Mouse (Mus musculus) intestine, embryonic 14.5 days (tissue): Measurements from ENCODE around the gene Ttbk2. TPM values are rescaled to one million over a fixed set of nuclear protein-coding genes. Genes with fewer than 3 reads are reported as not detected.

ENCODE experiments used
- ATAC-seq: fragments of 200-750 bp; cut with Nextera tagmentation; replicated peaks from 2 replicates; pipeline ENCODE4 v1.8.0; 2017; ENCODE audit warnings: low read depth, moderate number of reproducible peaks, moderate TSS enrichment, moderate library complexity; ENCODE audit not compliant: low FRiP score, low TSS enrichment
- DNase-seq: peaks from one replicate; pipeline ENCODE4 v3.0.0-alpha.2; 2018; ENCODE audit warnings: low spot score
- H3K27ac ChIP-seq: fragments of 300-500 bp; sonication (generic); 2 replicates; pipeline ENCODE4 v1.5.1; 2014; ENCODE audit warnings: low read depth, mild to moderate bottlenecking, control low read depth
- H3K27me3 ChIP-seq: fragments of 300-500 bp; sonication (generic); replicated peaks from 2 replicates; pipeline ENCODE4 v1.6.1; 2014; ENCODE audit warnings: low read length, control low read depth; ENCODE audit not compliant: control insufficient read depth, insufficient read depth
- H3K36me3 ChIP-seq: fragments of 300-500 bp; sonication (generic); 2 replicates; pipeline ENCODE4 v1.6.1; 2014; ENCODE audit warnings: low read length, control low read depth; ENCODE audit not compliant: control insufficient read depth, insufficient read depth
- H3K4me1 ChIP-seq: fragments of 300-500 bp; sonication (generic); replicated peaks from 2 replicates; pipeline ENCODE4 v1.6.1; 2014; ENCODE audit warnings: low read length, control low read depth, mixed read lengths; ENCODE audit not compliant: control insufficient read depth, insufficient read depth
- H3K4me2 ChIP-seq: fragments of 300-500 bp; sonication (generic); 2 replicates; pipeline ENCODE4 v1.6.1; 2014; ENCODE audit warnings: low read length
- H3K4me3 ChIP-seq: fragments of 300-500 bp; sonication (generic); 2 replicates; pipeline ENCODE4 v1.5.1; 2014; ENCODE audit warnings: low read depth, low read length, control low read depth, mixed read lengths
- H3K9ac ChIP-seq: fragments of 300-500 bp; sonication (generic); 2 replicates; pipeline ENCODE4 v1.6.1; 2014; ENCODE audit warnings: mild to moderate bottlenecking, low read length
- H3K9me3 ChIP-seq: fragments of 300-500 bp; sonication (generic); 2 replicates; pipeline ENCODE4 v1.6.1; 2016; ENCODE audit warnings: low read length, control low read depth; ENCODE audit not compliant: control insufficient read depth
- WGBS: fragments of 180-500 bp; shearing (Covaris S2); extraction: QIAGEN DNeasy Blood & Tissue Kit; methylation state at CpG from one replicate; pipeline ENCODE4 v1.1.7; 2014; 5-methylcytosine and 5-hydroxymethylcytosine counted together
- polyA plus RNA-seq: library from polyadenylated mRNA; unstranded; fragments of >200 nt; fragmentation: Nextera tagmentation; extraction: Ambion mirVana; gene quantifications from 2 replicates; pipeline ENCODE4 v1.2.1, GENCODE M21; 2014

Ttbk2 gene
- polyA plus RNA-seq, 1 experiment from 2014 or later, result 4.9 TPM

- Histone ChIP-seq H3K9ac (no peak overlapping the region), H3K4me2 (no peak overlapping the region), H3K36me3 (no peaks in the 10 kb centered on the region), H3K4me1 (no peaks in the 10 kb centered on the region), H3K4me3 (no peak overlapping the region), H3K27ac (no peak overlapping the region), H3K27me3 (no peaks in the 10 kb centered on the region), H3K9me3 (no peaks in the 10 kb centered on the region)
- ATAC-seq, result no peak
- DNase-seq, result no peak
- 90% methylated on average over 4 of the region's 4 CpGs for WGBS
Observed at GRCm38 (mm10) chr2:120835167-120835566, 15.2 kb downstream of the Ttbk2 start.

GRCm38 (mm10) chr2:120826936-120827638 lies 23.3 kb downstream of the Ttbk2 start:
- ATAC-seq, result no peak

GRCm38 (mm10) chr2:120770265-120770935 lies 80.0 kb downstream of the Ttbk2 start:
- H3K4me2 ChIP-seq, result no peak overlapping the region
- H3K27me3 ChIP-seq, result no peaks in the 10 kb centered on the region
- ATAC-seq (no peak), DNase-seq (no peak)
- peaks cover 11% of the 10 kb centered on the region; the same call in 1 of the 2 replicates for H3K36me3 ChIP-seq
- H3K4me3 ChIP-seq, result no peak overlapping the region
- H3K4me1 ChIP-seq, result no peaks in the 10 kb centered on the region
- no peak overlapping the region for H3K27ac ChIP-seq
- WGBS, result 95% methylated on average over 2 of the region's 2 CpGs
- no peak overlapping the region for H3K9ac ChIP-seq
- no peaks in the 10 kb centered on the region for H3K9me3 ChIP-seq

More at GRCm38 (mm10) chr2:120826936-120827638, 23.3 kb downstream of the Ttbk2 start:
- WGBS, result 37% methylated on average over 1 of the region's 1 CpGs
- Histone ChIP-seq H3K4me1 (no peaks in the 10 kb centered on the region), H3K27ac (no peak overlapping the region), H3K4me2 (no peak overlapping the region), H3K36me3 (no peaks in the 10 kb centered on the region), H3K4me3 (no peak overlapping the region), H3K9ac (no peak overlapping the region), H3K27me3 (no peaks in the 10 kb centered on the region), H3K9me3 (no peaks in the 10 kb centered on the region)
- no peak for DNase-seq

- no peak overlapping the region for H3K4me2 ChIP-seq
- no peak overlapping the region for H3K27ac ChIP-seq
- H3K36me3 ChIP-seq, result 0 out of 2 replicates have a peak, but pooled peaks cover 7% of the 10 kb centered on the region
- H3K9ac ChIP-seq, result no peak overlapping the region
- no peaks in the 10 kb centered on the region for H3K9me3 ChIP-seq
- no peak for DNase-seq
- no peak for ATAC-seq
- H3K27me3 ChIP-seq, result no peaks in the 10 kb centered on the region
- H3K4me1 ChIP-seq, result no peaks in the 10 kb centered on the region
- no peak overlapping the region for H3K4me3 ChIP-seq
Observed at GRCm38 (mm10) chr2:120761922-120762321, 88.5 kb downstream of the Ttbk2 start.

GRCm38 (mm10) chr2:120748041-120748440 lies 102.4 kb downstream of the Ttbk2 start:
- peaks cover 46% of the 10 kb centered on the region for H3K36me3 ChIP-seq
- 100% methylated on average over 2 of the region's 2 CpGs for WGBS
- H3K4me1 ChIP-seq, result no peaks in the 10 kb centered on the region
- no peaks in the 10 kb centered on the region for H3K27me3 ChIP-seq
- no peak overlapping the region for H3K27ac ChIP-seq
- H3K9me3 ChIP-seq, result no peaks in the 10 kb centered on the region
- H3K9ac ChIP-seq, result no peak overlapping the region
- DNase-seq (no peak), ATAC-seq (no peak)
- H3K4me2 ChIP-seq, result no peak overlapping the region
- no peak overlapping the region for H3K4me3 ChIP-seq

GRCm38 (mm10) chr2:120745496-120745895 lies 104.9 kb downstream of the Ttbk2 start:
- Histone ChIP-seq H3K4me1 (no peaks in the 10 kb centered on the region), H3K9ac (no peak overlapping the region), H3K9me3 (no peaks in the 10 kb centered on the region), H3K27me3 (no peaks in the 10 kb centered on the region), H3K4me3 (no peak overlapping the region), H3K36me3 (peaks cover 45% of the 10 kb centered on the region), H3K27ac (no peak overlapping the region), H3K4me2 (no peak overlapping the region)
- DNase-seq (no peak), ATAC-seq (no peak)
- WGBS, result 83% methylated on average over 1 of the region's 1 CpGs

GRCm38 (mm10) chr2:120731877-120732530 lies 118.4 kb downstream of the Ttbk2 start:
- H3K4me3 ChIP-seq, result peak overlapping the region; percentile 90
- H3K9ac ChIP-seq, result peak overlapping the region; percentile 81
- DNase-seq, result no peak
- no peaks in the 10 kb centered on the region for H3K9me3 ChIP-seq
- peak overlapping the region; percentile 92 for H3K27ac ChIP-seq
- 37% methylated on average over 7 of the region's 7 CpGs for WGBS
- H3K27me3 ChIP-seq, result no peaks in the 10 kb centered on the region
- H3K36me3 ChIP-seq, result peaks cover 19% of the 10 kb centered on the region
- H3K4me2 ChIP-seq, result peak overlapping the region; percentile 98
- no peak; the same call in 1 of the 2 replicates for ATAC-seq
- peaks cover 20% of the 10 kb centered on the region for H3K4me1 ChIP-seq

GRCm38 (mm10) chr2:120731167-120731862 lies 119.1 kb downstream of the Ttbk2 start:
- no peaks in the 10 kb centered on the region for H3K27me3 ChIP-seq
- peak overlapping the region; percentile 92 for H3K27ac ChIP-seq
- peak overlapping the region; percentile 90 for H3K4me3 ChIP-seq
- peaks cover 20% of the 10 kb centered on the region for H3K4me1 ChIP-seq
- H3K9ac ChIP-seq, result peak overlapping the region; percentile 81
- ATAC-seq, result peak; percentile 99
- under 1% methylated on average over 61 of the region's 61 CpGs for WGBS
- peak; percentile 95 for DNase-seq
- no peaks in the 10 kb centered on the region for H3K9me3 ChIP-seq
- H3K4me2 ChIP-seq, result peak overlapping the region; percentile 98
- H3K36me3 ChIP-seq, result peaks cover 26% of the 10 kb centered on the region
